Mouse (Mus musculus) bone marrow macrophage, adult 2 months (primary cell): ENCODE data around the gene Frem2.

Source experiments
- CTCF ChIP-seq: IDR thresholded peaks from 2 replicates; pipeline ENCODE4 v1.5.1; 2012; ENCODE audit warnings: low read depth, mild to moderate bottlenecking, low read length, moderate library complexity
- POLR2A ChIP-seq: IDR thresholded peaks from 2 replicates; pipeline ENCODE4 v1.6.1; 2012; ENCODE audit warnings: mild to moderate bottlenecking, low read depth, low read length, borderline replicate concordance

DNA sequence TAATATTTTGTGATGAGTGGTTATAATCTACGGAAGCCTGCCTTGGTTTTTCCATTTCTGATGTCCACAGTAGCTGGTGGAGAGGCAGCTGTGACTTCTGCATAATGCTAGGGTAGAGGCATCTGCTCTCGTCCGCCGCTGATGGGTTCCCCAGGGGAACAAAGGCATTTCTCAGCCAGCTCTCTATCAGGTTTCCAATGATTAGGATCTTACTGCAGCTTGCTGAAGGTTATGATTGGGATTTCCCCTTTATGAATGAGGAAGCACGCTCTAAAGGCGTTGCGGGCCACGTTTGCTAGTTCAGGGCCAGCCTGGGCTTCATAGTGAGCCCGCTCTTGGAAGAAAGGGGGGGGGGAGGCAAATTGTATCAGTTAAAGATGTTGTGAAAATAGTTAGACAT, 190.7 kb downstream of the Frem2 start:
- no peak for TF ChIP-seq CTCF
- TF ChIP-seq POLR2A = no peak
